Mouse (Mus musculus) thymus, adult 2 months (tissue): ENCODE results near the gene Lyl1. TPM values are rescaled to one million over a fixed set of nuclear protein-coding genes. Genes with fewer than 3 reads are reported as not detected.

ENCODE experiments used
- DNase-seq: peaks from one replicate; pipeline ENCODE4 v3.0.0; 2021
- H3K27ac ChIP-seq: fragments of 200-500 bp; 2 replicates; pipeline ENCODE4 v1.5.1; 2012; ENCODE audit warnings: low read length, control low read depth; ENCODE audit not compliant: control insufficient read depth, insufficient read depth
- H3K27me3 ChIP-seq: fragments of 200-500 bp; 2 replicates; pipeline ENCODE4 v1.6.1; 2012; ENCODE audit warnings: mild to moderate bottlenecking, low read length, moderate library complexity, mixed read lengths; ENCODE audit not compliant: control insufficient read depth, insufficient read depth
- H3K36me3 ChIP-seq: fragments of 200-500 bp; 2 replicates; pipeline ENCODE4 v1.6.1; 2012; ENCODE audit warnings: mild to moderate bottlenecking, low read length, moderate library complexity; ENCODE audit not compliant: control insufficient read depth, insufficient read depth
- H3K4me1 ChIP-seq: fragments of 200-500 bp; replicated peaks from 2 replicates; pipeline ENCODE4 v1.6.1; 2012; ENCODE audit warnings: low read length; ENCODE audit not compliant: control insufficient read depth, insufficient read depth
- H3K4me3 ChIP-seq: fragments of 200-500 bp; 2 replicates; pipeline ENCODE4 v1.5.1; 2012; ENCODE audit warnings: mild to moderate bottlenecking, low read length, control low read depth, moderate library complexity; ENCODE audit not compliant: control insufficient read depth, insufficient read depth
- CTCF ChIP-seq: fragments of 200-500 bp; IDR thresholded peaks from 2 replicates; pipeline ENCODE4 v1.5.1; 2012; ENCODE audit warnings: mild to moderate bottlenecking, control low read depth, low read length, moderate library complexity, borderline replicate concordance; ENCODE audit not compliant: control insufficient read depth, poor library complexity, insufficient read depth; ENCODE audit errors: extremely low read depth
- POLR2A ChIP-seq: fragments of 200-500 bp; IDR thresholded peaks from 2 replicates; pipeline ENCODE4 v1.6.1; 2012; ENCODE audit warnings: mild to moderate bottlenecking, low read length, control low read depth, moderate library complexity; ENCODE audit not compliant: control insufficient read depth, poor library complexity, insufficient read depth; ENCODE audit errors: extremely low read depth
- WGBS: fragments of 180-500 bp; shearing (Covaris S2); methylation state at CpG from one replicate; pipeline ENCODE4 v1.1.7; 2018; 5-methylcytosine and 5-hydroxymethylcytosine counted together
- polyA plus RNA-seq: library from polyadenylated mRNA; depleted of rRNA; stranded (reverse); fragments of >200 nt; gene quantifications from 2 replicates; pipeline ENCODE4 v1.2.3, GENCODE M21; 2012

The Lyl1 gene
- polyA plus RNA-seq, 1 experiment = 7.1 TPM

DNA sequence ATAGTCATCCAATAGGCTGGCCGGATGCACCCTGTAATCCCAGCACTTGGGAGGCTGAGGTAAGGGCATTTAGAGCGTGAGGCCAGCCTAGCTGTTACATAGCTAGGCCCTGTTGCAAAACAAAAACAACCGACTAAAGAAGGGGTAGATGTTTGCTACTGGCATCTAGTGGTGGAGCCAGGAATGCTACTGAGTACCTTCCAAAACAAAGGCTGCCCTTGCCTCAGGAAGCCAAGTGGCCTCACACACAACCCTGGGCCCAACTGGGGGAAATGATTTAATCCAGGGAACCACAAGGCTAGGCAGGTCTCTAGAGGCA lies 24.6 kb downstream of the Lyl1 start:
- H3K27ac ChIP-seq = no peak overlapping the region
- WGBS = 50% methylated on average over 3 of the region's 3 CpGs
- no peaks in the 10 kb centered on the region for H3K27me3 ChIP-seq
- H3K4me1 ChIP-seq = peaks cover 30% of the 10 kb centered on the region
- no peak overlapping the region for H3K4me3 ChIP-seq
- TF ChIP-seq POLR2A = no peak
- TF ChIP-seq CTCF = no peak
- no peak for DNase-seq
- H3K36me3 ChIP-seq = no peaks in the 10 kb centered on the region

- H3K4me3 ChIP-seq = no peak overlapping the region
- no peaks in the 10 kb centered on the region for H3K27me3 ChIP-seq
- peaks cover 19% of the 10 kb centered on the region for H3K4me1 ChIP-seq
- DNase-seq = no peak
- TF ChIP-seq CTCF = no peak
- no peak for TF ChIP-seq POLR2A
- H3K36me3 ChIP-seq = no peaks in the 10 kb centered on the region
- WGBS = 54% methylated on average over 3 of the region's 3 CpGs
- no peak overlapping the region for H3K27ac ChIP-seq
Observed at GRCm38 (mm10) chr8:84728474-84728873, 27.2 kb downstream of the Lyl1 start.

GRCm38 (mm10) chr8:84729921-84730362 lies 28.7 kb downstream of the Lyl1 start:
- no peak for DNase-seq
- WGBS = 95% methylated on average over 16 of the region's 16 CpGs
- Histone ChIP-seq H3K27me3 (no peaks in the 10 kb centered on the region), H3K27ac (no peak overlapping the region), H3K4me1 (peaks cover 4% of the 10 kb centered on the region; the same call in 1 of the 2 replicates), H3K36me3 (no peaks in the 10 kb centered on the region), H3K4me3 (no peak overlapping the region)
- no peak for TF ChIP-seq CTCF
- TF ChIP-seq POLR2A = no peak

GRCm38 (mm10) chr8:84730541-84731370 lies 29.5 kb downstream of the Lyl1 start:
- TF ChIP-seq POLR2A (no peak), CTCF (no peak)
- Histone ChIP-seq H3K4me1 (no peaks in the 10 kb centered on the region; the same call in 1 of the 2 replicates), H3K27ac (no peak overlapping the region), H3K27me3 (no peaks in the 10 kb centered on the region), H3K36me3 (no peaks in the 10 kb centered on the region), H3K4me3 (no peak overlapping the region)
- 49% methylated on average over 9 of the region's 9 CpGs for WGBS
- no peak for DNase-seq

DNA sequence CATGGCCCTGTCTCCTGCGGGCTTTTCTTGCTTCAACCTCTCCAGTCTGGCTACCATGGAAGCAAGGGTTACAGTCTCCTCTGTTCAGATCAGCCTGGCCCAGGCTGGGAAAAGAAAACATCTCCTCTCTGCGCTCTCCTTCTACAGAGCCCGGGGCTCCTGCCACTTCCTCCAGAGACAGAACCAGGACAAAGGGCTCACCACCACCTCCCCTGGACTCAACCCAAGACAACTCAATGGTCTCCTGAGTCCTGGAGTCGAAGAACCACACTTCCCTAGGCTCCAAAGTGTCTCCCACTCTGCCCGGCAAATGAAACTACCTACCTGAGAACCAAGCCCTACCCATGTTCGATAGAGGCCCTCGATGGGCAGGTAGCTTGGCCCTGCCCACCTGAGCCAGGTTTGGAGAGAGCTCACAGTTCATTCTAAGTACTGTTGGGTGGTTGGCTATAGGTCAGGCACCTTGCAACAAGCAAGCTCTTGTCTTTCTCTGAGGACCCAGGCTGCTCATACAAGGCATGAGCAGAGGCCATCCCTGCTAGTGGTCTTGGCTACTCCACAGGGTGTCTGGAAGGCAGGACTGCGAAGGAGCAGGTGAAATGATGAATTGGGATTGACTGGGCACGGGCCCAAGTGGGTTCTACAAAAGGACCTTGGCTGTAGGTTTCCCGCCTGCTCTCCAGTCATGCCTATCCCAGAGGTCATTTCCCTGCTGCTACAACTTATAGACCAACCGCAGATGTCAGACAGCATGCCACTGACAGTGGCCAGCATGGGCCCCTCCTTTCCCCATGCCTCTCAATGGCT lies 30.3 kb downstream of the Lyl1 start:
- DNase-seq = no peak
- no peaks in the 10 kb centered on the region for H3K36me3 ChIP-seq
- TF ChIP-seq POLR2A = no peak
- TF ChIP-seq CTCF = no peak
- no peak overlapping the region for H3K4me3 ChIP-seq
- H3K27me3 ChIP-seq = no peaks in the 10 kb centered on the region
- no peak overlapping the region for H3K27ac ChIP-seq
- 79% methylated on average over 11 of the region's 11 CpGs for WGBS
- no peaks in the 10 kb centered on the region; the same call in 1 of the 2 replicates for H3K4me1 ChIP-seq

DNA sequence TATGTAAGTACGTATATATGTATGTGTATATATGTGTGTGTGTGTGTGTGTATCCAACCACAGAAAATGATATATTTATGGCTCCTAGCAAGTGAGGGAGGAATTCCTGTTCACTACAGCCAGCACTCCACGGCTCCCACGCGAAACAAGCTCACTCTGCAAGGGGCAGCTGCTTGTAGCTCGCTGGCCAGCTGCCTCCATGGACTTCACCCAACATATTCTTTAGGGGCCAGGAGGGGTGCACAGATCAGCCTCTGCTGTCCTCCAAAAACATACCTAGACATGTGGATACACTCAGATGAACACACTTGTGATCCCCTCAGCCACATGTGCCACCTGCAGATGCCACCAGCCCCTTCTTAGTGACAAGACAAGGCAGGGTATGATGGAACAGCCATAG lies 31.3 kb downstream of the Lyl1 start:
- no peaks in the 10 kb centered on the region for H3K36me3 ChIP-seq
- no peaks in the 10 kb centered on the region for H3K27me3 ChIP-seq
- H3K4me3 ChIP-seq = no peak overlapping the region
- TF ChIP-seq POLR2A (no peak), CTCF (no peak)
- WGBS = 80% methylated on average over 5 of the region's 5 CpGs
- H3K27ac ChIP-seq = no peak overlapping the region
- DNase-seq = no peak
- H3K4me1 ChIP-seq = no peaks in the 10 kb centered on the region; the same call in 1 of the 2 replicates
